Mouse (Mus musculus): ENCODE results near the gene Rusc1. TPM values are rescaled to one million over a fixed set of nuclear protein-coding genes. Genes with fewer than 3 reads are reported as not detected.
A peak's percentile ranks its signal among the peaks of the same experiment; 100 is the strongest.

The Rusc1 gene
- polyA plus RNA-seq, 1 experiment = 15.1 TPM

- peak within 1 kb of the TSS; percentile 92 for H3K4me3 ChIP-seq (replicated peaks)
- no peaks in the 10 kb centered on the region for H3K27me3 ChIP-seq (replicated peaks)
- peaks cover 49% of the 10 kb centered on the region for H3K36me3 ChIP-seq (replicated peaks; ENCODE audit: low read length)
- peaks cover 80% of the 10 kb centered on the region for H3K4me1 ChIP-seq
- TF ChIP-seq FLI1 (IDR thresholded peaks at IDR 0.05; ENCODE audit: low read length) = no peak
- TF ChIP-seq GATA1 (IDR thresholded peaks at IDR 0.05; ENCODE audit: borderline replicate concordance, low read length) = no peak
- no peaks in the 10 kb centered on the region for H3K9me3 ChIP-seq
These were observed 7.7 kb upstream of the Rusc1 start, which contains the start of gene Gm43738 for GRCm38 (mm10) chr3:89100811-89101210. TSS of gene Gm43738 (minus strand) at chr3:89101099.

DNA sequence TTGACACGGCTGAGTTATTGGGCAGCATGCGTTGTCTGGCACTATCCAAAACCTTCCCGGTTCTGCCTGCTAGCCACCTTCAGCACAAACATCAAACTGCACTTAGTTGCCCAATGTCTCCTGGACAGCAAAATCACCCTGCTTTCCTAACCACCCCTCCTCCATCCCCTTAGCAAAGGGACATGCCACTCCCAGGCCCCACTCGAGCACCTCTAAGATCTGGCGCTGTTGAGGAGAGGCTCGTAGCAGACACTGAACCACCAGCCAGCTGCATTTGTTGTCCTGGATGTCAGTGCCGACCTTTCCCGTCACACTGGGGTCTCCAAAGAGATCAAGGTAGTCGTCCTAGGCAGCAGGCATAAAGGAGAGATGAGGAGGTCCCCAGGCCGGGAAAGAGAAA lies 910 bp upstream of the Rusc1 start:
- H3K9me3 ChIP-seq = no peaks in the 10 kb centered on the region
- peaks cover 76% of the 10 kb centered on the region for H3K4me1 ChIP-seq
- H3K36me3 ChIP-seq (replicated peaks; ENCODE audit: low read length) = peaks cover 64% of the 10 kb centered on the region
- H3K4me3 ChIP-seq (replicated peaks) = no peak overlapping the region
- TF ChIP-seq FLI1 (IDR thresholded peaks at IDR 0.05; ENCODE audit: low read length) (no peak), GATA1 (IDR thresholded peaks at IDR 0.05; ENCODE audit: borderline replicate concordance, low read length) (no peak)
- H3K27me3 ChIP-seq (replicated peaks) = peaks cover 16% of the 10 kb centered on the region

GRCm38 (mm10) chr3:89092509-89093090 lies 511 bp downstream of the Rusc1 start:
- Histone ChIP-seq H3K4me1 (peaks cover 76% of the 10 kb centered on the region), H3K9me3 (no peaks in the 10 kb centered on the region), H3K27me3 (replicated peaks) (peaks cover 16% of the 10 kb centered on the region), H3K36me3 (replicated peaks; ENCODE audit: low read length) (peaks cover 62% of the 10 kb centered on the region), H3K4me3 (replicated peaks) (peak overlapping the region; percentile 12)
- no peak for TF ChIP-seq GATA1 (IDR thresholded peaks at IDR 0.05; ENCODE audit: borderline replicate concordance, low read length)
- TF ChIP-seq FLI1 (IDR thresholded peaks at IDR 0.05; ENCODE audit: low read length) = no peak

GRCm38 (mm10) chr3:89091811-89092508 lies 1.2 kb downstream of the Rusc1 start:
- Histone ChIP-seq H3K36me3 (replicated peaks; ENCODE audit: low read length) (peaks cover 62% of the 10 kb centered on the region), H3K4me1 (peaks cover 76% of the 10 kb centered on the region), H3K4me3 (replicated peaks) (peak overlapping the region; percentile 96), H3K9me3 (no peaks in the 10 kb centered on the region), H3K27me3 (replicated peaks) (peaks cover 16% of the 10 kb centered on the region)
- TF ChIP-seq GATA1 (IDR thresholded peaks at IDR 0.05; ENCODE audit: borderline replicate concordance, low read length) (no peak), FLI1 (IDR thresholded peaks at IDR 0.05; ENCODE audit: low read length) (no peak)

GRCm38 (mm10) chr3:89090694-89091655 lies 2.1 kb downstream of the Rusc1 start:
- peaks cover 59% of the 10 kb centered on the region for H3K36me3 ChIP-seq (replicated peaks; ENCODE audit: low read length)
- H3K9me3 ChIP-seq = no peaks in the 10 kb centered on the region
- peak overlapping the region; percentile 96 for H3K4me3 ChIP-seq (replicated peaks)
- TF ChIP-seq GATA1 (IDR thresholded peaks at IDR 0.05; ENCODE audit: borderline replicate concordance, low read length) = no peak
- peaks cover 16% of the 10 kb centered on the region for H3K27me3 ChIP-seq (replicated peaks)
- H3K4me1 ChIP-seq = peaks cover 71% of the 10 kb centered on the region

DNA sequence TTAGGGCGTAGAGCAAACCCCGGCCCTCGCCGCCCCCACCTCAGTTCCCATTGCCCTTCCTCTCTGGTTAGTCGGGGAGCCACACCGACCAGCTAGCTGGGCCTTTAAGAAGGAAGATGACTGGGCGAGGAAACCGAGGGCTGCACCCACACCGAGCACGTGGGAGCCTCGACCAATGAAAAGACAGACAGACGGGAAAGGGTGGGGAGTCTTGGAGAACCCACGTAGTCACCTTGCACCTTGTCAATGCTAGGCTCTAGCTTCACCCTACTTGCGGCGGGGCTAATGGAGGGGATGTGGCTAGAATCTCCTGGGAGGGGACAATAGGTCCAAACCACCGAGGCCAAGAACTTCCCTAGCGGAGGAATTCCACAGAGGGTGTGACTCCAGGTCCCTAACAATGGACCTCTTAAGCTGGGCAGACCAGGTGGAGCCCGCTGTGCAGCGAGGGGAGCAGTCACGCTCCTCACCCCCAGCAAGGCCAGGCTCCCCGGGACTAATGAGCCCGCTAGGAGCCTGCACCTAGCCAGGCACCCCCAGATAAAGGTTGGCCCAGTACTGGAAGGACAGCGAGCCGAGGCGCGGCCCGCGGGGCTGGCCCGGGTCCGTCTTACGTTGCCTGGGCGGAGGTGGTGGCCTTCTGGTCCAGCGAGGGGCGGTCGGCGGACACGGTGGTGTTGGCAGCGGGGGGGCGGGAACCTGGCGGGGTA lies 3.1 kb downstream of the Rusc1 start:
- Histone ChIP-seq H3K36me3 (replicated peaks; ENCODE audit: low read length) (peaks cover 56% of the 10 kb centered on the region), H3K27me3 (replicated peaks) (peaks cover 16% of the 10 kb centered on the region), H3K4me1 (peaks cover 66% of the 10 kb centered on the region), H3K9me3 (no peaks in the 10 kb centered on the region), H3K4me3 (replicated peaks) (peak overlapping the region; percentile 96)
- TF ChIP-seq GATA1 (IDR thresholded peaks at IDR 0.05; ENCODE audit: borderline replicate concordance, low read length) (no peak), FLI1 (IDR thresholded peaks at IDR 0.05; ENCODE audit: low read length) (no peak)

DNA sequence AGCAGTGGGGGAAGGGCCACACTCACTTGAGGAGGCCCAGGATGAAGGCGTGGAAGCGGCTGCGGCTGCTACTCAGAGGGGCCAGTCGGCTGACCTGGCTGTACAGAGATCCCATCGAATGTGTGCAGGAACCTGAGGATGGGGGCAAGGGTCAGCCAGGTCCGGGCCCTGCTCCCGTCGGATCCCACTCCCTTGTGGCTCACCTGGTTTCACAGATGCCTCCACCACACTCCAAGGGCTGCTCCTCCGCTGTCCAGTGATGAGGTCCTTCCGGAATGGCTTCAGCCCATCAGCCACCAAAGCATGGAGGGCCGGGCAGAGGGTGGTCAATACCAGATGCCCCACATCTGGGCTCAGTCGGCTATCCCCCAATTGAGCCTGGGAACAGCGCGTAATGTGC lies 4.1 kb downstream of the Rusc1 start:
- peaks cover 56% of the 10 kb centered on the region for H3K36me3 ChIP-seq (replicated peaks; ENCODE audit: low read length)

DNA sequence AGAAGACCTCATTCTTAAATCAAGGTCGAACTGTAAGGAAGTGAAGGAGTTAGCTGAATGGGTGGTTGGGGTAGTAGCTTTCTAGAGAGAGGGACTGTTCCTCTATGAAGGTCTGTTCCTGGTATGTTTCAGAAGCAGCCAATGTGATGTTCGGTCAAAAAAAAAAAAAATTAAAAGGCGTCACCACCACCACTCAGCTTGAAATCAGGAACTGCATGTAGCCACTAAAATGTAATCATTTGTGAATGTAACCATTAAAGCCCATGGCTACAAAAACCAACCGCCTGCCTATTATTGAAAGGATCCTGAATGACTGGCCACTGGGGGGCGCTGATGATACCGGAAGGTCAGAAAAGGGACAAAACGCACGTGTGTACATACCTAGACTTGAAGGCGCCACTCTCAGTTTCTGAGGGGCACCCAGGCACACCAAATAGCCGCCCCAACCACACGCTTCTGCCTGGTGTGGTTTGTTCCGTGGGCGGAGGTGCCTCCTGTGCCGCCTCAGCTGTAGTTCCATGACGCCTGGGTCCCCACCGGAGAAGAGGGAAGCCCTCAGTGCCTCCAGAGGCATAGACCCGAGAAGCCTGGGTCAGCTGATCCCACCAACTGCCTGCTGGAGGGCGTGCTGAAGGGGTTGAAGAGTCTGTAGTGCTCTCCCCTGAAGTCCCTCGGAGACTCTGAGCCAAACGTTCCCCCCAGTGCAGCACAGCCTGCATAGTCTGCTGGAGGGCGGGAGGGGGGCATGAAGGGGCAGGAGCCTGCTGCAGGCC lies 5.6 kb downstream of the Rusc1 start:
- TF ChIP-seq GATA1 (IDR thresholded peaks at IDR 0.05; ENCODE audit: borderline replicate concordance, low read length) (no peak), FLI1 (IDR thresholded peaks at IDR 0.05; ENCODE audit: low read length) (no peak)
- Histone ChIP-seq H3K27me3 (replicated peaks) (peaks cover 16% of the 10 kb centered on the region), H3K4me3 (replicated peaks) (peak overlapping the region; percentile 83), H3K9me3 (no peaks in the 10 kb centered on the region), H3K36me3 (replicated peaks; ENCODE audit: low read length) (peaks cover 49% of the 10 kb centered on the region), H3K4me1 (peaks cover 64% of the 10 kb centered on the region)

More for the DNA sequence above, 4.1 kb downstream of the Rusc1 start:
- TF ChIP-seq FLI1 (IDR thresholded peaks at IDR 0.05; ENCODE audit: low read length) = no peak
- no peak for TF ChIP-seq GATA1 (IDR thresholded peaks at IDR 0.05; ENCODE audit: borderline replicate concordance, low read length)
- no peaks in the 10 kb centered on the region for H3K9me3 ChIP-seq
- peaks cover 66% of the 10 kb centered on the region for H3K4me1 ChIP-seq
- H3K27me3 ChIP-seq (replicated peaks) = peaks cover 16% of the 10 kb centered on the region
- peak overlapping the region; percentile 96 for H3K4me3 ChIP-seq (replicated peaks)
